Mouse (Mus musculus) limb, embryonic 14.5 days (tissue): ENCODE results near the gene Bcl7c. TPM values are rescaled to one million over a fixed set of nuclear protein-coding genes. Genes with fewer than 3 reads are reported as not detected.
A peak's percentile ranks its signal among the peaks of the same experiment; 100 is the strongest.

Experiments
- ATAC-seq: fragments of 200-750 bp; cut with Nextera tagmentation; 2 replicates; pipeline ENCODE4 v1.8.0; 2017; ENCODE audit warnings: low read depth, moderate number of reproducible peaks, moderate TSS enrichment; ENCODE audit not compliant: low FRiP score
- DNase-seq: peaks from one replicate; pipeline ENCODE4 v3.0.0-alpha.2; 2015; ENCODE audit warnings: low spot score
- H3K27ac ChIP-seq: fragments of 300-500 bp; sonication (generic); replicated peaks from 2 replicates; pipeline ENCODE4 v1.5.1; 2014; ENCODE audit warnings: low read depth, mild to moderate bottlenecking, low read length, moderate library complexity, mixed read lengths
- H3K27me3 ChIP-seq: fragments of 300-500 bp; sonication (generic); 2 replicates; pipeline ENCODE4 v1.6.1; 2014; ENCODE audit warnings: low read length, mixed read lengths; ENCODE audit not compliant: control insufficient read depth, insufficient read depth
- H3K36me3 ChIP-seq: fragments of 300-500 bp; sonication (generic); 2 replicates; pipeline ENCODE4 v1.6.1; 2014; ENCODE audit warnings: mild to moderate bottlenecking, low read length, moderate library complexity, mixed read lengths; ENCODE audit not compliant: control insufficient read depth, insufficient read depth
- H3K4me1 ChIP-seq: fragments of 300-500 bp; sonication (generic); 2 replicates; pipeline ENCODE4 v1.6.1; 2014; ENCODE audit warnings: antibody characterized with exemption, low read length, mixed read lengths; ENCODE audit not compliant: control insufficient read depth, insufficient read depth
- H3K4me2 ChIP-seq: fragments of 300-500 bp; sonication (generic); replicated peaks from 2 replicates; pipeline ENCODE4 v1.6.1; 2014; ENCODE audit warnings: low read depth, mild to moderate bottlenecking, low read length, moderate library complexity; ENCODE audit not compliant: severe bottlenecking
- H3K4me3 ChIP-seq: fragments of 300-500 bp; sonication (generic); replicated peaks from 2 replicates; pipeline ENCODE4 v1.5.1; 2014; ENCODE audit warnings: low read length
- H3K9ac ChIP-seq: fragments of 300-500 bp; sonication (generic); 2 replicates; pipeline ENCODE4 v1.6.1; 2014; ENCODE audit warnings: mild to moderate bottlenecking, low read depth, low read length, moderate library complexity; ENCODE audit not compliant: severe bottlenecking
- H3K9me3 ChIP-seq: fragments of 300-500 bp; sonication (generic); 2 replicates; pipeline ENCODE4 v1.6.1; 2016; ENCODE audit warnings: low read length; ENCODE audit not compliant: control insufficient read depth
- POLR2A ChIP-seq: fragments of 200-500 bp; IDR thresholded peaks from 2 replicates; pipeline ENCODE4 v1.8.0; 2012; ENCODE audit warnings: inconsistent platforms, mild to moderate bottlenecking, moderate library complexity, borderline replicate concordance; ENCODE audit not compliant: insufficient read depth, insufficient read length; ENCODE audit errors: extremely low read depth
- WGBS: fragments of 180-500 bp; shearing (Covaris S2); extraction: QIAGEN DNeasy Blood & Tissue Kit; methylation state at CpG from one replicate; pipeline ENCODE4 v1.1.7; 2014; 5-methylcytosine and 5-hydroxymethylcytosine counted together
- polyA plus RNA-seq, 2 experiments: library from polyadenylated mRNA; depleted of rRNA in 1 of 2; stranded (reverse) in 1 of 2; unstranded in 1 of 2; fragments of >200 nt; fragmentation: Nextera tagmentation in 1 of 2; extraction: Ambion mirVana in 1 of 2; gene quantifications; 2 replicates each; pipeline versions ENCODE4 v1.2.1 to v1.2.3; 2012 to 2014

Gene Bcl7c
- polyA plus RNA-seq, 2 experiments: 90.0 to 102 TPM

DNA sequence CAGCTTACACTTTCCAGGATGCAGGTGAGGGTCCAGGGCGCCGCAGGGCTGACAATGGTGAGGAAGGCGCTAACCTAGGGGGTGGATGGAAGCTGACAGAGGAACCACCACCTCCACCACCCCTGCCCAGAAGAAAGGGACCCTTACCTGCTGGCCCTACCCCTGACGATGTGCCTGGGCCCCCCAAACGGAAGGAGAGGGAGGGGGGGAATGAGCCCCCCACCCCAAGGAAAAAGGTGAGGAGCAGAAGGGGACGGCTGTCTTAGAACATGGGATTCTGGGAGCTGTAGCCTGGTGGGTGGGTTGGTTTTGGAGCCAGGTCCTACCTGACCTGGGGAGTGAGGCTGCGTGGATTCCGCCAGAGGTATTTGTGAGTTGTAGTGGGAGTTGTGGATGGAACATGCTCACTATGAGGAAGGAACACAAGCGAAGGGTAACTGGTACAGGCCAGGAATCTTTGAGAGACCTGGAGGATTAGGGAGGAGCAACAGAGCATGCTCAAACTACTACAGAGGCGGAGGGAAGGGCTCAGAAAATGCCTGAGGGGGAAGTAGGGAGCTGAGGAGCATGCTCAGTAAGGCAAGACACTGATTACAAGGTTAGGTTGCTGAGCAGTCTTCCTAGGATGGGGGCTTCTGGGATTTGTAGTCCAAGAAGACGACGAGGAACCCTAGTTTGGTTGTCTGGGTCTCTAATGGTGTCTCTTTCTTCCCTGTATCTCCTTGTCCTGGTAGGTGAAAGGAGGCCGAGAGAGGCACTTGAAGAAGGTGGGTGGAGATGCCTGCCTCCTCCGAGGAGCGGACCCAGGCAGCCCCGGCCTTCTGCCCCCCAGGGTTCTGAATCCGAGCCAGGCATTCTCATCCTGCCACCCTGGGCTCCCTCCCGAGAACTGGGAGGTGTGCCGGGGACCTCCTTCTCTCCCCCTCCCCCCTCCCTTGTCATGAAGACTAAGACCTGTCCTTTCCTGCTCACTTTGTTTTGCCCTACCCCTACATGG, 41.7 kb upstream of the Bcl7c start:
- H3K9ac ChIP-seq: no peak overlapping the region
- WGBS: 87% methylated on average over 19 of the region's 19 CpGs
- no peak for TF ChIP-seq POLR2A

DNA sequence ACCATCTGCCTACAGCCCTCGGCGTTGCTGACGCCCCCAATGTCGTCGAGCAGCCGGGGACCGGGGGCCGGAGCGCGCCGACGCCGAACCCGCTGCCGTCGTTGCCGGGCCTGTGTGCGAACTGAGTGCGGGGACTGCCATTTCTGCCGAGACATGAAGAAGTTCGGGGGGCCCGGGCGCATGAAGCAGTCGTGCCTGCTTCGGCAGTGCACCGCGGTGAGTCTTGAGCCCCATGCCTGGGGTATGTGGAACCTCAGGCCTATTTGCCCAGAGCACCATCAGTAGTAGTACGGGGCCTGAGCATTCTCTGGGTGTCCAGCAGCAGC, 39.5 kb upstream of the Bcl7c start:
- peaks cover 10% of the 10 kb centered on the region; the same call in 1 of the 2 replicates for H3K4me1 ChIP-seq
- DNase-seq (no peak), ATAC-seq (no peak)
- H3K27ac ChIP-seq: no peak overlapping the region
- no peaks in the 10 kb centered on the region for H3K9me3 ChIP-seq
- WGBS: 97% methylated on average over 28 of the region's 28 CpGs
- H3K36me3 ChIP-seq: peaks cover 53% of the 10 kb centered on the region
- 0 out of 2 replicates have a peak overlapping the region, but pooled peaks have one; percentile 72 for H3K9ac ChIP-seq
- H3K4me2 ChIP-seq: peak overlapping the region; percentile 55; the same call in 1 of the 2 replicates
- no peak for TF ChIP-seq POLR2A
- no peak overlapping the region for H3K4me3 ChIP-seq
- H3K27me3 ChIP-seq: no peaks in the 10 kb centered on the region

More for the DNA sequence above, 41.7 kb upstream of the Bcl7c start:
- ATAC-seq: no peak
- peak; percentile 56 for DNase-seq
- no peak overlapping the region for H3K27ac ChIP-seq
- H3K27me3 ChIP-seq: no peaks in the 10 kb centered on the region
- no peak overlapping the region for H3K4me2 ChIP-seq
- H3K4me1 ChIP-seq: 0 out of 2 replicates have a peak, but pooled peaks cover 3% of the 10 kb centered on the region
- no peak overlapping the region for H3K4me3 ChIP-seq
- peaks cover 76% of the 10 kb centered on the region for H3K36me3 ChIP-seq
- no peaks in the 10 kb centered on the region for H3K9me3 ChIP-seq

DNA sequence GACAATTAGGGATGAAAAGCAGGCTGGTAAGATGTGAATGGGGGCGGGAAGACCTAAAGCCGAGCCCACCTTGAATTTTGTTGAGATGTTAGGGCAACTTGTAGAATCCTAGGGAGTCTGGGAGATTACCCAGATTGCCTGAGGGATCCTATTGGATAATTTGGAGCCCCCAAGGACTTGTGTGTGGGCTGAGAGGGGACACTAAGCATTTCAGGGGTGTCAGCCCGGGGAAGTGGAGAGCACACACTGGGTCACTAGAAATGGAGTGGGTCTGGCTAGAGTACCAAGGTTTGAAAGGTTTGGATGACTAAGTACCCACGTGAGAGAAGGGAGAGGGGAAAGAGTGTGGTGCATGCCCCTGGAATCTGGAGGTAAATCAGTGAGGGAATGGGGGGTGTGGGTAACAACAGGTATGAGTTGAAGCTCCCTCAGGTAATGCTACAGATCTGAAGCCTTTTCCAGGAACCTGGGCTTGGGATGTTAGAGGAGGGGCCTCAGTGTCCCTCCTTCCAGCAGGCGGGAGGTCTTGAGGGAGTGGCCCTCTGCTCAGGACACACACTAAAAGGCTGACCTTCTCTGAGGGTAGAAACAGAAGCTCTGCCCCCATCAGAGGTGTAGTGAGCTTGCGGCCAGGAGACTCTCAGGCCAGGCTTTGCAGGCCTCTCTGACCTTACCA, 39.0 kb upstream of the Bcl7c start:
- WGBS: 21% methylated on average over 5 of the region's 6 CpGs
- H3K9ac ChIP-seq: peak overlapping the region; percentile 72
- H3K4me2 ChIP-seq: peak overlapping the region; percentile 55
- DNase-seq: no peak
- H3K27ac ChIP-seq: no peak overlapping the region
- H3K9me3 ChIP-seq: no peaks in the 10 kb centered on the region
- peaks cover 48% of the 10 kb centered on the region for H3K36me3 ChIP-seq
- ATAC-seq: no peak
- TF ChIP-seq POLR2A: no peak
- peaks cover 10% of the 10 kb centered on the region; the same call in 1 of the 2 replicates for H3K4me1 ChIP-seq
- no peaks in the 10 kb centered on the region for H3K27me3 ChIP-seq
- peak overlapping the region; percentile 88 for H3K4me3 ChIP-seq

DNA sequence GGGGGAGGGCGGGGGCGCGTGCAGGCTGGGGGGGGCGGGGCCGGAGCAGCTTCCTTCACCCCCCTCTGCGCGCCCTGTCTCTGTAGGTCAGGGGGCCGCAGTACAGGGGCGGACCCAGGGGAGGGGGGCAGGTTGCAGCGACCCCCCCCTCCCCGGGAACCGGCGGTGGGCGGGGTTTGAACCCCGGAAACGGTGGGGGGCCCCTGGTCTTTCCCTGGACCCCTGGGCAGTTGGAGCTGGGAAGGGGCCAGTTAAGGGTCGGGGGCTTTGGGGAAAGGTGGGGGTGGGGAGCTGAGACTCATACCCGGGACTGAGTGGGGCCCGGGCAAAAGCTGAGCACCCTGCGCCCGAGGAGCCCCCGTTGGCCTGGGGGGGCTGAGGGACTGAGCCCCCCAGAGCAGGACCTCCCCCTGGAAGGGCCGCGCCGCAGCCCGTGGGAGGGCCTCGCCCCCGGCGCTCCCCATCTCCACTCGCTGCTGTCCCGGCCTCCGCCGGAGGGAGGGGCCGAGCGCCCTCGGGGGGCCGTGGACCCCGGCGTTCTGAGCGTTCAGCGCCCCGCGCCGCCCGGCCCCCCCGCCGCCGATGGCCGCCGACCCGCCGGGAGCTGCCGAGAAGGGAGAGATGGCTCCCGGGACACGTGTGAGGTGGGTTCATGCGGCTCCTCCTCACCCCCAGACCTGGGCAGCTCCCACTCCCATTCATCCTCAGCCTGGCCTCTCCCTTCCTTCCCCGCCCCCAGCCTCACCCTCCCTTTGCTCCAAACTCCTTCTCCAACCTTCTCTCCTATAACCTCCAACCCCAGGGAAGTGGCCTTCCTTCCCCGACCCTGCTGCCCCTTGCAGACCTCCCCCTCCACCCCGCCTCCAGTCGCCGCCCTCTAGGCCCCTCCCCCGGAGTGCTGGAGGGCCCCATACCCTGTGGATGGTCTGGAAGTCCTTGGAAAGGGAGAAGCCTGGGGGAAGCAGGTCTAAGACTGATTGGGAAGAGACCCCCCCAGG, 38.1 kb upstream of the Bcl7c start:
- peaks cover 10% of the 10 kb centered on the region; the same call in 1 of the 2 replicates for H3K4me1 ChIP-seq
- peaks cover 39% of the 10 kb centered on the region for H3K36me3 ChIP-seq
- peak overlapping the region; percentile 72 for H3K9ac ChIP-seq
- peak overlapping the region; percentile 88 for H3K4me3 ChIP-seq
- peak overlapping the region; percentile 82 for H3K27ac ChIP-seq
- WGBS: 2% methylated on average over 32 of the region's 62 CpGs
- no peaks in the 10 kb centered on the region for H3K27me3 ChIP-seq
- ATAC-seq (no peak), DNase-seq (peak; percentile 42)
- no peak for TF ChIP-seq POLR2A
- H3K9me3 ChIP-seq: no peaks in the 10 kb centered on the region
- peak overlapping the region; percentile 55 for H3K4me2 ChIP-seq
